Mouse (Mus musculus): ENCODE data around the gene Tgfbr3. TPM values are rescaled to one million over a fixed set of nuclear protein-coding genes. Genes with fewer than 3 reads are reported as not detected.

Tgfbr3 gene
- polyA plus RNA-seq, 1 experiment from 2014 or later: 38.7 TPM

GRCm38 (mm10) chr5:107295061-107295816 lies 5.8 kb upstream of the Tgfbr3 start:
- no peaks in the 10 kb centered on the region for H3K9me3 ChIP-seq (replicated peaks)
- H3K9ac ChIP-seq: no peak overlapping the region
- H3K27ac ChIP-seq (replicated peaks): no peak overlapping the region
- peaks cover 24% of the 10 kb centered on the region for H3K4me1 ChIP-seq
- no peak overlapping the region for H3K4me2 ChIP-seq (replicated peaks)
- no peak overlapping the region for H3K4me3 ChIP-seq (replicated peaks)
- WGBS: 49% methylated on average over 8 of the region's 8 CpGs
- no peaks in the 10 kb centered on the region for H3K27me3 ChIP-seq
- ATAC-seq (ENCODE audit: insufficient number of reproducible peaks, low FRiP score, low TSS enrichment, low read depth): no peak
- H3K36me3 ChIP-seq: no peaks in the 10 kb centered on the region

- WGBS: 89% methylated on average over 4 of the region's 4 CpGs
- no peaks in the 10 kb centered on the region for H3K36me3 ChIP-seq
- H3K4me3 ChIP-seq (replicated peaks): no peak overlapping the region
- H3K4me1 ChIP-seq: peaks cover 31% of the 10 kb centered on the region
- no peaks in the 10 kb centered on the region for H3K27me3 ChIP-seq
- no peak overlapping the region for H3K9ac ChIP-seq
- H3K9me3 ChIP-seq (replicated peaks): no peaks in the 10 kb centered on the region
- H3K27ac ChIP-seq (replicated peaks): no peak overlapping the region; the same call in 1 of the 2 replicates
- ATAC-seq (ENCODE audit: insufficient number of reproducible peaks, low FRiP score, low TSS enrichment, low read depth): no peak
- no peak overlapping the region for H3K4me2 ChIP-seq (replicated peaks)
These were observed 4.6 kb upstream of the Tgfbr3 start for GRCm38 (mm10) chr5:107294041-107294440.

- no peak for ATAC-seq (ENCODE audit: insufficient number of reproducible peaks, low FRiP score, low TSS enrichment, low read depth)
- H3K36me3 ChIP-seq: no peaks in the 10 kb centered on the region
- peaks cover 26% of the 10 kb centered on the region for H3K4me1 ChIP-seq
- H3K4me3 ChIP-seq (replicated peaks): peak overlapping the region; percentile 93; the same call in 1 of the 2 replicates
- 27% methylated on average over 8 of the region's 8 CpGs for WGBS
- peak overlapping the region; percentile 97 for H3K27ac ChIP-seq (replicated peaks)
- H3K27me3 ChIP-seq: no peaks in the 10 kb centered on the region
- no peaks in the 10 kb centered on the region for H3K9me3 ChIP-seq (replicated peaks)
- no peak overlapping the region for H3K9ac ChIP-seq
- H3K4me2 ChIP-seq (replicated peaks): peak overlapping the region; percentile 73
These were observed 557 bp upstream of the Tgfbr3 start for GRCm38 (mm10) chr5:107289986-107290385.

GRCm38 (mm10) chr5:107288427-107289233 lies 799 bp downstream of the Tgfbr3 start:
- peak overlapping the region; percentile 73 for H3K4me2 ChIP-seq (replicated peaks)
- H3K4me1 ChIP-seq: peaks cover 34% of the 10 kb centered on the region
- peak overlapping the region; percentile 97 for H3K27ac ChIP-seq (replicated peaks)
- H3K27me3 ChIP-seq: no peaks in the 10 kb centered on the region
- H3K36me3 ChIP-seq: no peaks in the 10 kb centered on the region
- H3K4me3 ChIP-seq (replicated peaks): peak overlapping the region; percentile 93
- no peak; the same call in 1 of the 2 replicates for ATAC-seq (ENCODE audit: insufficient number of reproducible peaks, low FRiP score, low TSS enrichment, low read depth)
- H3K9me3 ChIP-seq (replicated peaks): no peaks in the 10 kb centered on the region
- peak overlapping the region; percentile 94 for H3K9ac ChIP-seq
- WGBS: under 1% methylated on average over 62 of the region's 62 CpGs

GRCm38 (mm10) chr5:107287908-107288267 lies 1.5 kb downstream of the Tgfbr3 start:
- H3K36me3 ChIP-seq: no peaks in the 10 kb centered on the region
- peak overlapping the region; percentile 73 for H3K4me2 ChIP-seq (replicated peaks)
- peak overlapping the region; percentile 97 for H3K27ac ChIP-seq (replicated peaks)
- H3K9me3 ChIP-seq (replicated peaks): no peaks in the 10 kb centered on the region
- ATAC-seq (ENCODE audit: insufficient number of reproducible peaks, low FRiP score, low TSS enrichment, low read depth): no peak
- H3K4me1 ChIP-seq: peaks cover 41% of the 10 kb centered on the region
- no peaks in the 10 kb centered on the region for H3K27me3 ChIP-seq
- WGBS: 44% methylated on average over 5 of the region's 5 CpGs
- H3K9ac ChIP-seq: peak overlapping the region; percentile 94
- H3K4me3 ChIP-seq (replicated peaks): peak overlapping the region; percentile 93

- H3K27me3 ChIP-seq: no peaks in the 10 kb centered on the region
- no peaks in the 10 kb centered on the region for H3K9me3 ChIP-seq (replicated peaks)
- H3K27ac ChIP-seq (replicated peaks): peak overlapping the region; percentile 97
- peak overlapping the region; percentile 73 for H3K4me2 ChIP-seq (replicated peaks)
- ATAC-seq (ENCODE audit: insufficient number of reproducible peaks, low FRiP score, low TSS enrichment, low read depth): no peak
- H3K4me3 ChIP-seq (replicated peaks): peak overlapping the region; percentile 93
- no peaks in the 10 kb centered on the region for H3K36me3 ChIP-seq
- 0 out of 2 replicates have a peak overlapping the region, but pooled peaks have one; percentile 23 for H3K9ac ChIP-seq
- 19% methylated on average over 6 of the region's 6 CpGs for WGBS
- peaks cover 45% of the 10 kb centered on the region for H3K4me1 ChIP-seq
These were observed 2.0 kb downstream of the Tgfbr3 start for GRCm38 (mm10) chr5:107287254-107287907.

- Histone ChIP-seq H3K4me1 (peaks cover 56% of the 10 kb centered on the region), H3K4me3 (replicated peaks) (no peak overlapping the region), H3K9ac (no peak overlapping the region), H3K36me3 (no peaks in the 10 kb centered on the region), H3K27me3 (no peaks in the 10 kb centered on the region), H3K4me2 (replicated peaks) (no peak overlapping the region), H3K9me3 (replicated peaks) (no peaks in the 10 kb centered on the region), H3K27ac (replicated peaks) (no peak overlapping the region)
- no peak for ATAC-seq (ENCODE audit: insufficient number of reproducible peaks, low FRiP score, low TSS enrichment, low read depth)
- 71% methylated on average over 6 of the region's 6 CpGs for WGBS
These were observed 3.9 kb downstream of the Tgfbr3 start for GRCm38 (mm10) chr5:107285563-107285962.

- no peak overlapping the region for H3K27ac ChIP-seq (replicated peaks)
- no peak overlapping the region for H3K4me2 ChIP-seq (replicated peaks)
- 56% methylated on average over 10 of the region's 10 CpGs for WGBS
- no peak overlapping the region for H3K4me3 ChIP-seq (replicated peaks)
- no peak overlapping the region for H3K9ac ChIP-seq
- ATAC-seq (ENCODE audit: insufficient number of reproducible peaks, low FRiP score, low TSS enrichment, low read depth): no peak
- H3K36me3 ChIP-seq: no peaks in the 10 kb centered on the region
- H3K4me1 ChIP-seq: peaks cover 48% of the 10 kb centered on the region
- H3K27me3 ChIP-seq: no peaks in the 10 kb centered on the region
- H3K9me3 ChIP-seq (replicated peaks): no peaks in the 10 kb centered on the region
These were observed 5.4 kb downstream of the Tgfbr3 start for GRCm38 (mm10) chr5:107283935-107284524.

GRCm38 (mm10) chr5:107282561-107283307 lies 6.7 kb downstream of the Tgfbr3 start:
- H3K9ac ChIP-seq: no peak overlapping the region
- ATAC-seq (ENCODE audit: insufficient number of reproducible peaks, low FRiP score, low TSS enrichment, low read depth): no peak
- no peaks in the 10 kb centered on the region for H3K27me3 ChIP-seq
- H3K36me3 ChIP-seq: no peaks in the 10 kb centered on the region
- peaks cover 42% of the 10 kb centered on the region for H3K4me1 ChIP-seq
- H3K27ac ChIP-seq (replicated peaks): 0 out of 2 replicates have a peak overlapping the region, but pooled peaks have one; percentile 5
- 41% methylated on average over 9 of the region's 9 CpGs for WGBS
- no peak overlapping the region for H3K4me3 ChIP-seq (replicated peaks)
- H3K4me2 ChIP-seq (replicated peaks): no peak overlapping the region
- no peaks in the 10 kb centered on the region for H3K9me3 ChIP-seq (replicated peaks)

- Histone ChIP-seq H3K9me3 (replicated peaks) (no peaks in the 10 kb centered on the region), H3K9ac (no peak overlapping the region), H3K36me3 (no peaks in the 10 kb centered on the region), H3K4me3 (replicated peaks) (no peak overlapping the region), H3K27me3 (no peaks in the 10 kb centered on the region), H3K27ac (replicated peaks) (no peak overlapping the region), H3K4me2 (replicated peaks) (no peak overlapping the region), H3K4me1 (peaks cover 48% of the 10 kb centered on the region)
- WGBS: 48% methylated on average over 4 of the region's 4 CpGs
- ATAC-seq (ENCODE audit: insufficient number of reproducible peaks, low FRiP score, low TSS enrichment, low read depth): no peak
These were observed 10.2 kb downstream of the Tgfbr3 start for GRCm38 (mm10) chr5:107279263-107279662.
